ENCODE assay signal across 16 mouse cellular contexts in genomic region chr2:80603771-80604426, GRCm38 (mm10). TPM values are rescaled to one million over a fixed set of nuclear protein-coding genes. Genes with fewer than 3 reads are reported as not detected.
DNase-seq lines count a peak whose midpoint lies in the region; ATAC-seq and TF ChIP-seq lines count a peak whose summit lies in the region.
"Had no signal": no experiment of that assay in that cellular context is flagged by ENCODE, and none has a peak within 500 bp of the region (broad histone marks: within the 10 kb centered on the region; RNA-seq: fewer than 3 reads in every experiment).

No protein-coding gene starts in this region.

- H3K9me3 ChIP-seq in forebrain, embryonic 15.5 days, result no peaks in the 10 kb centered on the region
- H3K9me3 ChIP-seq in forebrain, embryonic 10.5 days, result no peaks in the 10 kb centered on the region
- H3K9me3 ChIP-seq in midbrain, postnatal 0 days (ENCODE audit: low read length), result no peaks in the 10 kb centered on the region
- no peaks in the 10 kb centered on the region for H3K9me3 ChIP-seq in midbrain, embryonic 10.5 days (replicated peaks)
- H3K9me3 ChIP-seq: embryonic facial prominence, embryonic 12.5 days; liver, embryonic 15.5 days; midbrain, embryonic 15.5 days had no signal

- H3K4me3 ChIP-seq in forebrain, embryonic 15.5 days, result no peak overlapping the region
- no peak overlapping the region for H3K4me3 ChIP-seq in forebrain, embryonic 10.5 days
- H3K4me3 ChIP-seq in midbrain, postnatal 0 days (ENCODE audit: low read depth, low read length), result no peak overlapping the region
- no peak overlapping the region for H3K4me3 ChIP-seq in midbrain, embryonic 10.5 days
- H3K4me3 ChIP-seq: embryonic facial prominence, embryonic 12.5 days; gastrocnemius, adult 2 months; heart, adult 2 months; liver, embryonic 15.5 days; midbrain, embryonic 15.5 days had no signal

- WGBS in forebrain, embryonic 15.5 days, result 57% methylated on average over 19 of the region's 19 CpGs
- 93% methylated on average over 19 of the region's 19 CpGs for WGBS in forebrain, embryonic 10.5 days
- WGBS in midbrain, postnatal 0 days, result 76% methylated on average over 19 of the region's 19 CpGs
- 95% methylated on average over 19 of the region's 19 CpGs for WGBS in midbrain, embryonic 10.5 days

- H3K27ac ChIP-seq in forebrain, embryonic 15.5 days (replicated peaks), result peak overlapping the region; percentile 60
- no peak overlapping the region for H3K27ac ChIP-seq in forebrain, embryonic 10.5 days
- H3K27ac ChIP-seq in midbrain, postnatal 0 days (ENCODE audit: low read depth, low read length), result no peak overlapping the region
- no peak overlapping the region for H3K27ac ChIP-seq in midbrain, embryonic 10.5 days (replicated peaks)
- H3K27ac ChIP-seq: embryonic facial prominence, embryonic 12.5 days; gastrocnemius, adult 2 months; heart, adult 2 months; liver, embryonic 15.5 days; midbrain, embryonic 15.5 days had no signal

- no peak overlapping the region for H3K4me2 ChIP-seq in forebrain, embryonic 15.5 days (replicated peaks)
- H3K4me2 ChIP-seq in midbrain, postnatal 0 days (ENCODE audit: low read depth, low read length, poor library complexity, severe bottlenecking), result no peak overlapping the region
- H3K4me2 ChIP-seq: embryonic facial prominence, embryonic 12.5 days; liver, embryonic 15.5 days; midbrain, embryonic 15.5 days had no signal

- no peak for TF ChIP-seq CTCF in midbrain, postnatal 0 days (IDR thresholded peaks at IDR 0.05)

- no peaks in the 10 kb centered on the region for H3K36me3 ChIP-seq in forebrain, embryonic 15.5 days
- H3K36me3 ChIP-seq in forebrain, embryonic 10.5 days (replicated peaks), result no peaks in the 10 kb centered on the region
- no peaks in the 10 kb centered on the region for H3K36me3 ChIP-seq in midbrain, postnatal 0 days (ENCODE audit: insufficient read depth, low read length)
- no peaks in the 10 kb centered on the region for H3K36me3 ChIP-seq in midbrain, embryonic 10.5 days
- H3K36me3 ChIP-seq: embryonic facial prominence, embryonic 12.5 days; liver, embryonic 15.5 days; midbrain, embryonic 15.5 days had no signal

- no peaks in the 10 kb centered on the region for H3K4me1 ChIP-seq in forebrain, embryonic 15.5 days
- no peaks in the 10 kb centered on the region for H3K4me1 ChIP-seq in forebrain, embryonic 10.5 days
- H3K4me1 ChIP-seq in midbrain, postnatal 0 days (ENCODE audit: insufficient read depth, low read length), result no peaks in the 10 kb centered on the region
- H3K4me1 ChIP-seq in midbrain, embryonic 10.5 days, result no peaks in the 10 kb centered on the region
- H3K4me1 ChIP-seq: embryonic facial prominence, embryonic 12.5 days; liver, embryonic 15.5 days; midbrain, embryonic 15.5 days had no signal

- H3K27me3 ChIP-seq in forebrain, embryonic 15.5 days, result no peaks in the 10 kb centered on the region
- H3K27me3 ChIP-seq in forebrain, embryonic 10.5 days (ENCODE audit: poor library complexity, severe bottlenecking), result no peaks in the 10 kb centered on the region
- no peaks in the 10 kb centered on the region for H3K27me3 ChIP-seq in midbrain, postnatal 0 days (ENCODE audit: insufficient read depth, low read length)
- no peaks in the 10 kb centered on the region for H3K27me3 ChIP-seq in midbrain, embryonic 10.5 days (ENCODE audit: low read depth, poor library complexity, severe bottlenecking)
- H3K27me3 ChIP-seq: embryonic facial prominence, embryonic 12.5 days; liver, embryonic 15.5 days; midbrain, embryonic 15.5 days had no signal

- H3K9ac ChIP-seq in forebrain, embryonic 15.5 days (replicated peaks), result no peak overlapping the region
- no peak overlapping the region for H3K9ac ChIP-seq in midbrain, postnatal 0 days (replicated peaks; ENCODE audit: low read length, poor library complexity, severe bottlenecking)
- H3K9ac ChIP-seq: embryonic facial prominence, embryonic 12.5 days; liver, embryonic 15.5 days; midbrain, embryonic 15.5 days had no signal

- ATAC-seq in forebrain, embryonic 15.5 days (replicated peaks), result peak; percentile 90
- no peak for ATAC-seq in midbrain, postnatal 0 days (ENCODE audit: low FRiP score)
- ATAC-seq: midbrain, embryonic 15.5 days had no signal

- DNase-seq in forebrain, embryonic 10.5 days (ENCODE audit: extremely low spot score, low spot score), result no peak
- DNase-seq in midbrain, postnatal 0 days (ENCODE audit: low spot score), result peak; percentile 40
- no peak for DNase-seq in midbrain, embryonic 10.5 days (ENCODE audit: low spot score)
- DNase-seq in cerebellum, postnatal 36 days, result peak; percentile 15 to 25
- peak; percentile 37 to 41 for DNase-seq in layer of hippocampus, postnatal 36 days
- DNase-seq in retina, postnatal 1 day, result no peak
- DNase-seq: gastrocnemius, adult 2 months; heart, adult 2 months; kidney, adult 9 months; kidney, postnatal 36 days; lung, postnatal 10 days; thymus, postnatal 14 days had no signal

RNA-seq across cellular contexts. Expression of gene Dusp19, which starts 12.9 kb away (rescaled TPM):
- 16.5 and 18.7 TPM in 2 replicates for polyA plus RNA-seq in forebrain, embryonic 15.5 days (2015; fragmentation: Nextera tagmentation; extraction: Ambion mirVana)
- polyA plus RNA-seq in forebrain, embryonic 10.5 days (2016; fragmentation: Nextera tagmentation; extraction: Ambion mirVana), result 15.0 and 15.5 TPM in 2 replicates
- total RNA-seq in midbrain, postnatal 0 days (2014; rRNA removed), result 18.4 and 21.7 TPM in 2 replicates
- polyA plus RNA-seq in midbrain, postnatal 0 days (2015; fragmentation: Nextera tagmentation; extraction: Ambion mirVana), result 10.6 and 11.0 TPM in 2 replicates
- 16.6 and 16.8 TPM in 2 replicates for polyA plus RNA-seq in midbrain, embryonic 10.5 days (2016; fragmentation: Nextera tagmentation; extraction: Ambion mirVana)
- 10 to 100 TPM; 30.4 to 32.5 TPM for total RNA-seq in layer of hippocampus, postnatal 36 days (2021)

RNA-seq across cellular contexts. Expression of gene Nup35, which starts 13.1 kb away (rescaled TPM):
- polyA plus RNA-seq in forebrain, embryonic 15.5 days (2015; fragmentation: Nextera tagmentation; extraction: Ambion mirVana), result 51.0 and 56.1 TPM in 2 replicates
- polyA plus RNA-seq in forebrain, embryonic 10.5 days (2016; fragmentation: Nextera tagmentation; extraction: Ambion mirVana), result 68.4 and 69.2 TPM in 2 replicates
- total RNA-seq in midbrain, postnatal 0 days (2014; rRNA removed), result 48.1 and 62.8 TPM in 2 replicates
- 34.4 and 36.7 TPM in 2 replicates for polyA plus RNA-seq in midbrain, postnatal 0 days (2015; fragmentation: Nextera tagmentation; extraction: Ambion mirVana)
- 72.4 and 75.5 TPM in 2 replicates for polyA plus RNA-seq in midbrain, embryonic 10.5 days (2016; fragmentation: Nextera tagmentation; extraction: Ambion mirVana)
- total RNA-seq in layer of hippocampus, postnatal 36 days (2021), result 10 to 100 TPM; 17.4 to 21.2 TPM

RNA-seq across cellular contexts. Expression of gene Nckap1, which starts 22.7 kb away (rescaled TPM):
- 97.6 and 104 TPM in 2 replicates for polyA plus RNA-seq in forebrain, embryonic 15.5 days (2015; fragmentation: Nextera tagmentation; extraction: Ambion mirVana)
- 55.1 and 60.6 TPM in 2 replicates for polyA plus RNA-seq in forebrain, embryonic 10.5 days (2016; fragmentation: Nextera tagmentation; extraction: Ambion mirVana)
- total RNA-seq in midbrain, postnatal 0 days (2014; rRNA removed), result 136 and 164 TPM in 2 replicates
- 77.7 and 82.5 TPM in 2 replicates for polyA plus RNA-seq in midbrain, postnatal 0 days (2015; fragmentation: Nextera tagmentation; extraction: Ambion mirVana)
- 59.9 and 65.0 TPM in 2 replicates for polyA plus RNA-seq in midbrain, embryonic 10.5 days (2016; fragmentation: Nextera tagmentation; extraction: Ambion mirVana)
- 100 to 1,000 TPM; 562 to 572 TPM for total RNA-seq in layer of hippocampus, postnatal 36 days (2021)

Comparison
In these comparisons a context has a peak if more than half of its experiments do, and no peak if none do; other contexts are left out.
1. DNase-seq: peak in midbrain, postnatal 0 days (single experiment), cerebellum, postnatal 36 days (2 of 2) and layer of hippocampus, postnatal 36 days (2 of 2); none in forebrain, embryonic 10.5 days (single experiment), midbrain, embryonic 10.5 days (single experiment) and retina, postnatal 1 day (single experiment).